Mouse (Mus musculus) neural tube, embryonic 13.5 days (tissue): ENCODE data around the gene Ripor1. TPM values are rescaled to one million over a fixed set of nuclear protein-coding genes. Genes with fewer than 3 reads are reported as not detected.
A peak's percentile ranks its signal among the peaks of the same experiment; 100 is the strongest.
"Not testable (repeated sequence)": the region's sequence is repeated elsewhere in the genome, so short reads cannot be mapped to it uniquely, and the experiment has no call there.

ENCODE experiments used
- ATAC-seq: fragments of 200-750 bp; cut with Nextera tagmentation; 2 replicates; pipeline ENCODE4 v1.8.0; 2017; ENCODE audit warnings: low read depth, mild to moderate bottlenecking, moderate TSS enrichment, moderate library complexity
- H3K27ac ChIP-seq: fragments of 300-500 bp; sonication (generic); replicated peaks from 2 replicates; pipeline ENCODE4 v1.5.1; 2015; ENCODE audit warnings: moderate library complexity, mild to moderate bottlenecking, inconsistent platforms
- H3K27me3 ChIP-seq: fragments of 300-500 bp; sonication (generic); 2 replicates; pipeline ENCODE4 v1.6.1; 2015; ENCODE audit warnings: mild to moderate bottlenecking, inconsistent platforms
- H3K36me3 ChIP-seq: fragments of 300-500 bp; sonication (generic); 2 replicates; pipeline ENCODE4 v1.6.1; 2015; ENCODE audit warnings: mild to moderate bottlenecking, inconsistent platforms
- H3K4me1 ChIP-seq: fragments of 300-500 bp; sonication (generic); replicated peaks from 2 replicates; pipeline ENCODE4 v1.6.1; 2015; ENCODE audit warnings: inconsistent platforms
- H3K4me2 ChIP-seq: fragments of 300-500 bp; sonication (generic); 2 replicates; pipeline ENCODE4 v1.6.1; 2015; ENCODE audit warnings: inconsistent platforms, mild to moderate bottlenecking, moderate library complexity
- H3K4me3 ChIP-seq: fragments of 300-500 bp; sonication (generic); 2 replicates; pipeline ENCODE4 v1.5.1; 2015; ENCODE audit warnings: mild to moderate bottlenecking, inconsistent platforms
- H3K9ac ChIP-seq: fragments of 300-500 bp; sonication (generic); 2 replicates; pipeline ENCODE4 v1.6.1; 2015; ENCODE audit warnings: moderate library complexity, mild to moderate bottlenecking, inconsistent platforms
- H3K9me3 ChIP-seq: fragments of 300-500 bp; sonication (generic); 2 replicates; pipeline ENCODE4 v1.6.1; 2016; ENCODE audit warnings: inconsistent platforms
- WGBS: fragments of 180-500 bp; shearing (Covaris S2); methylation state at CpG from one replicate; pipeline ENCODE4 v1.1.7; 2015; 5-methylcytosine and 5-hydroxymethylcytosine counted together
- polyA plus RNA-seq: library from polyadenylated mRNA; unstranded; fragments of >200 nt; fragmentation: Nextera tagmentation; extraction: Ambion mirVana; gene quantifications from 2 replicates; pipeline ENCODE4 v1.2.1, GENCODE M21; 2015

The Ripor1 gene
- polyA plus RNA-seq, 1 experiment from 2014 or later: 30.5 TPM

DNA sequence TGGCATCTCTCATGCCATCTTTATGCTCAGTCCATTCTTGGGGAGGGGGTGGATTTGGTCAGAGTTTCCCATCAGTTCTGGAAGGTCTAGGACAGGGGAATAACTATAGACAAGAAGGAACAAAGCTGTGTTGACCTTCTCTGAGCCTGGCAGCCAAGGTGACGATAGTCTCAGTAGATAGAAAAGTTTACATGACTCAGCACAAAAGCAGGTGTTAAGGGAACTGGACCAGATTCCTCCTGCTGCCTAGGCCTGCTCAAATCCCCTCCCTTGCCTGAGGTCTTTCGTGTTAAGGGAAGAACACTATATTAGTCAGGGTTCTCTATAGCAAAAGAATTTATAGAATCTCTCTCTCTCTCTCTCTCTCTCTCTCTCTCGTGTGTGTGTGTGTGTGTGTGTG, 25.3 kb upstream of the Ripor1 start:
- WGBS: 76% methylated on average over 3 of the region's 3 CpGs

DNA sequence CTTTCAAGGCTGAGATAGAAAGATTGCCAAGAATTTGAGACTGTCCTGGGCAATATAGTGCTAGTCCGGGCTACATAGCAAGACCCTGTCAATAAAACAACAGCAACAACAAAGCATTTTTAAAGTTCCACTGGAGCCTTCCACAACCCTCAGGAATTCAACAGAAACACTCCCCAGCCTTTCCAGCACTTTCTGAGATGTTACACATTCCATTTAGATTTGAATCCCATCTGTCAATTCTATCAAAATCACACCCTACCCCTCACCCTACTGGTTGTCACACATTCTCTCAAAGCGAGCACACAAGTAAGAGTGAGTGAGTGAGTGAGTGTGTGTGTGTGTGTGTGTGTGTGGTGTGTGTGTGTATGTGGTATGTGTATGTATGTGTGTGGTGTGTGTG, 12.6 kb upstream of the Ripor1 start:
- H3K9me3 ChIP-seq: no peaks in the 10 kb centered on the region
- H3K27ac ChIP-seq: no peak overlapping the region
- no peak overlapping the region for H3K4me3 ChIP-seq
- H3K4me1 ChIP-seq: 0 out of 2 replicates have a peak, but pooled peaks cover 8% of the 10 kb centered on the region
- H3K9ac ChIP-seq: no peak overlapping the region
- H3K36me3 ChIP-seq: no peaks in the 10 kb centered on the region
- no peak overlapping the region for H3K4me2 ChIP-seq
- peaks cover 11% of the 10 kb centered on the region; the same call in 1 of the 2 replicates for H3K27me3 ChIP-seq
- ATAC-seq: no peak
- 80% methylated on average over 2 of the region's 2 CpGs for WGBS

More for the DNA sequence above, 25.3 kb upstream of the Ripor1 start:
- Histone ChIP-seq H3K9ac (no peak overlapping the region), H3K36me3 (no peaks in the 10 kb centered on the region), H3K27ac (no peak overlapping the region), H3K27me3 (no peaks in the 10 kb centered on the region), H3K4me2 (no peak overlapping the region), H3K9me3 (no peaks in the 10 kb centered on the region), H3K4me1 (no peaks in the 10 kb centered on the region), H3K4me3 (no peak overlapping the region)
- ATAC-seq: no peak

DNA sequence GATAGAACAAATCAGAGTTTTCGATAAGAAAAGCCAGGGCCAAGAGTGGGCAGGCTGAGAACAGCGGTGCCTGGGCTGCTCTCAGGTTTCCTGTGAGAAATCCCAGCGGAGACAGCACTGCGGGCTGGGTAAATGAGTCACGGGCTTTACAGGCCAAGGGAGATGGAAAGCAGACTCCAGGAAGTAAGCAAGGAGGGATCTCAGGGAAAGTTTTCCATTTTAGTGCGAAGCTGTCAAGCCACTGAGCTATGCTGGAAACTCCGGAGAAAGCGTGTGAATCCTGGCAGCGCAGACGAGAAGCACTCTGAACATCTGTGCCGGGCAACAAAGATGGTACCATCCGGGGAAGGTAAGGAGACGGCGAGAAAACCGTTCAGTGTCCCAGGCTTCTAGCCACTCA, 11.2 kb upstream of the Ripor1 start:
- H3K4me2 ChIP-seq: peak overlapping the region; percentile 30

DNA sequence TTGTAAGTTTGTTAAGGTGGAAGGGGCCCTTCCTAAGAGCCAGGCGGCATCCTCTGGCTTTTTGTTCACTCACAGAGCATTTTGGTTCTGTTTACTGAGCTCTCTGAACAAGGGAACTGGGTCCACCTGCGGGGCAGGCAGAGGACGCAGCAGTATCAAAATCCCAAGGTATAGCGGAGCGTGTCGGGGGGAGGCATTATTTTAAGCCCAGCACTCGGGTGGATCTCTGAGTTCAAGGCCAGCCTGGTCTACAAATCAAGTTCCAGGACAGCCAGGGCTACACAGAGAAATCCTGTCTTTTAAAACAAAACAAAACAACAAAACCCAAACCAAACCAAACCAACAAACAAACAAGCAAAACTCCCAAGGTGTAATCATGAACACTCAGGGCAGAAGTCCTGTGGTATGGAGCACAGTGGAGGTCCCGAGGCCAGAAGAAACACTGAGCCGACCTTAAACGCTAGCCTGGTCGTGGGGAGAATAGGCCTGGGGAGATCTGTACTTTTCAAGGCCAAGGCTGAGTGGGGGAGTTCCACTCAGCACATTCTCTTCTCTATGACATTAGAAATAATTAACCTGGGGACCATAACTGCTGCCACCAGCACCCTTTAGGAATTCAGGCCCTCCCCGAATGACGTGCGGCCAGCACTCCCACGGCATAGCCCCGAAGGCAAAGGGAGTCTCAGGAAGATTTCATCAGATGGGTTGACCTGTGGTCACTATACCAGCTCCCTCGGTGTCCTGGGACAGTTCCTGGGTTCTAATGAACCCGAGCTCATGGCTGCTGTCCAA, 10.4 kb upstream of the Ripor1 start:
- 0 out of 2 replicates have a peak, but pooled peaks cover 8% of the 10 kb centered on the region for H3K4me1 ChIP-seq
- no peaks in the 10 kb centered on the region for H3K36me3 ChIP-seq
- peaks cover 11% of the 10 kb centered on the region; the same call in 1 of the 2 replicates for H3K27me3 ChIP-seq
- WGBS: 80% methylated on average over 18 of the region's 18 CpGs
- H3K27ac ChIP-seq: no peak overlapping the region
- H3K4me2 ChIP-seq: no peak overlapping the region
- ATAC-seq: no peak
- no peak overlapping the region for H3K4me3 ChIP-seq
- H3K9ac ChIP-seq: no peak overlapping the region
- no peaks in the 10 kb centered on the region for H3K9me3 ChIP-seq

More for the DNA sequence above, 11.2 kb upstream of the Ripor1 start:
- H3K9ac ChIP-seq: 0 out of 2 replicates have a peak overlapping the region, but pooled peaks have one; percentile 8
- H3K36me3 ChIP-seq: no peaks in the 10 kb centered on the region
- 0 out of 2 replicates have a peak, but pooled peaks cover 8% of the 10 kb centered on the region for H3K4me1 ChIP-seq
- no peak overlapping the region for H3K27ac ChIP-seq
- peaks cover 11% of the 10 kb centered on the region; the same call in 1 of the 2 replicates for H3K27me3 ChIP-seq
- 34% methylated on average over 15 of the region's 15 CpGs for WGBS
- ATAC-seq: no peak
- no peaks in the 10 kb centered on the region for H3K9me3 ChIP-seq
- no peak overlapping the region for H3K4me3 ChIP-seq

DNA sequence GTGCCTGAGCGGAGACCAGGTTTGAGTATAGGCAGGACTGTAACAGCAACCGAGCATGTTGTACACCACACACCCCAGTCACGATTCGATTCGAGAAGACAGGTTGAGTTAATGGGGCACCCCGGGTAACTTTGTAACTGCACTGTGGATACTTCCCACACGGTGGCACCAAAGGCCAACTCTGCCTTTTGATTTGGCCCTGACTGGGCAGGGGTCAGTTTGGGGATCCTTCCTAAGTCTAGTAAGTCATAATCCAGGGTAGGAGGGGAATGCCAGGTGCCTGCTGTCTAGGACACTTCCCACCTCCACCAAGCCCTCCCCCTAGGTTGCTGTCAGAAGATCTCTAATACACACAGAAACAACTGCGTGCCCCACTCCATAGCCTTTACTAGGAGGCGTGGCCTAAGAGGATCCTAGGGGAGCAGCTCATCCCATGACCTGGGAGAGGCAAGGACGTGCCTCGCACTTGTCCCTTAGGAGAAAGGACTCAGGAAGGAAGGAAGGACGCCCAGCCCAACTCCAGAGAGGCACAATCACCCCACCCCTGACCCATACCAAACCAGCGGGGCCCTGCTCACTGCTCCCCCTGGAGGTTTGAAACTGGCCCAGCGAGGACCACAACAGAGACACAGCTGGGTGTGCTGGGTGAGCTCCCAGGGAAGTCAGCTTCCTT, 8.6 kb upstream of the Ripor1 start:
- Histone ChIP-seq H3K4me1 (0 out of 2 replicates have a peak, but pooled peaks cover 8% of the 10 kb centered on the region), H3K27me3 (peaks cover 11% of the 10 kb centered on the region; the same call in 1 of the 2 replicates), H3K36me3 (no peaks in the 10 kb centered on the region), H3K4me2 (peak overlapping the region; percentile 31), H3K9ac (no peak overlapping the region), H3K27ac (no peak overlapping the region), H3K4me3 (0 out of 2 replicates have a peak overlapping the region, but pooled peaks have one; percentile 9), H3K9me3 (no peaks in the 10 kb centered on the region)
- peak; percentile 47 for ATAC-seq
- WGBS: 4% methylated on average over 14 of the region's 14 CpGs

DNA sequence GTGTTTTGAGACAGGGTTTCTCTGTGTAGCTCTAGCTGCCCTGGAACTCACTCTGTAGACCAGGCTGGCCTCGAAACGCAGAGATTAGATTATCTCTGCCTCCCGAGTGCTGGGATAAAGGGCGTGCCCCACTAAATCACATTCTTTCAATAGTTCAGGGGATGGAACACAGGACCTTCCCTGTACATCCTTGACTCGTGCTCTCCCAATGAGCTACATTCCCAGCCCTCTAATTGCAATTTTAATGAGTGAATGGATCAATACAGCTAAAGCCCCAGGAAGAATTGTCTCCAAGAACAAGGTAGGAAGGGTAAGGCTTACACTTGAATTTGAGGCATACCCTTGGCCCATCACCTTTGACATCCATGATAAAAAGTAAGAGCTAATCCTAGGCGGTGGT, 6.3 kb upstream of the Ripor1 start:
- Histone ChIP-seq H3K4me2 (no peak overlapping the region), H3K4me1 (0 out of 2 replicates have a peak, but pooled peaks cover 8% of the 10 kb centered on the region), H3K9ac (no peak overlapping the region), H3K9me3 (no peaks in the 10 kb centered on the region), H3K27ac (no peak overlapping the region), H3K36me3 (no peaks in the 10 kb centered on the region), H3K27me3 (peaks cover 15% of the 10 kb centered on the region), H3K4me3 (no peak overlapping the region)
- WGBS: 87% methylated on average over 6 of the region's 6 CpGs
- ATAC-seq: no peak

DNA sequence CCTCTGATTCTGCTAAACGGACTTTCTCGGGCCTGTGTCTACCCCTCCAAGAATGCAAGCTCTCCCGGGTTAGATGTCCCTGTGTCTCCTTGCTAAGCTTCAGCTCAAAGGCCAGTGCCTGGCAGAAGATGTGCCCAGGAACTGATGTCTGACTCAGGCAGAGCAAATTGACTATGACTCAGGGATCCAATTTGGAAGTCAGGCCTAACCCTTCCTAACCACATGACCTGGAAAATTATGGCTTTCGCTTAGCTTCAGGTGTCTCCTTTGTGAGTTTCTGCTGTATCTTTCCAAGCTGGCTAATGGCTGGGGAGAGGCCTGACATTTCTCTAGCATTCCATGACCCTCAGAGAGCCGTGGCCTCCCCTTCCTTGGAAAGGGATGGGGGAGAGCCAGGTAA, 3.8 kb upstream of the Ripor1 start:
- no peak for ATAC-seq
- H3K9ac ChIP-seq: no peak overlapping the region
- WGBS: 67% methylated on average over 5 of the region's 5 CpGs

DNA sequence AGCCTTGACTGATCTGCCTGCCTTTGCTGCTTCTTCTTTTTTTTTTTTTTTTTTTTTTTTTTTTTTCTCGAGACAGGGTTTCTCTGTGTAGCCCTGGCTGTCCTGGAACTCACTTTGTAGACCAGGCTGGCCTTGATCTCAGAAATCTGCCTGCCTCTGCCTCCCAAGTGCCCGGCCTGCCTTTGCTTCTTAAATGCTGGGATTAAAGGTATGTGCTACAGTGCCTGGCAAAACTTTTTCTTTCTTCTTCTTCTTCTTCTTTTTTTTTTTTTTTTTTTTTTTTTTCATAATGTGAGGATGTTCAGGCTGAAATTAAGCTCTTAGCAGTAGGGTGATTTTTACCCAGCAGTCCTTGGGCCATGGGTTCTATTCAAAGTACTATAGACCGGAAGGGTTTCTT, 2.5 kb upstream of the Ripor1 start:
- not testable (repeated sequence) for ATAC-seq, H3K36me3 ChIP-seq, H3K4me2 ChIP-seq, H3K27me3 ChIP-seq, H3K27ac ChIP-seq, H3K4me3 ChIP-seq, H3K9me3 ChIP-seq, H3K9ac ChIP-seq
- 77% methylated on average over 3 of the region's 3 CpGs for WGBS
- H3K4me1 ChIP-seq: peaks cover 25% of the 10 kb centered on the region

More for the DNA sequence above, 3.8 kb upstream of the Ripor1 start:
- peaks cover 4% of the 10 kb centered on the region for H3K27me3 ChIP-seq
- H3K9me3 ChIP-seq: no peaks in the 10 kb centered on the region
- no peak overlapping the region for H3K4me3 ChIP-seq
- no peak overlapping the region for H3K27ac ChIP-seq
- peaks cover 19% of the 10 kb centered on the region for H3K4me1 ChIP-seq
- no peaks in the 10 kb centered on the region for H3K36me3 ChIP-seq
- no peak overlapping the region for H3K4me2 ChIP-seq

DNA sequence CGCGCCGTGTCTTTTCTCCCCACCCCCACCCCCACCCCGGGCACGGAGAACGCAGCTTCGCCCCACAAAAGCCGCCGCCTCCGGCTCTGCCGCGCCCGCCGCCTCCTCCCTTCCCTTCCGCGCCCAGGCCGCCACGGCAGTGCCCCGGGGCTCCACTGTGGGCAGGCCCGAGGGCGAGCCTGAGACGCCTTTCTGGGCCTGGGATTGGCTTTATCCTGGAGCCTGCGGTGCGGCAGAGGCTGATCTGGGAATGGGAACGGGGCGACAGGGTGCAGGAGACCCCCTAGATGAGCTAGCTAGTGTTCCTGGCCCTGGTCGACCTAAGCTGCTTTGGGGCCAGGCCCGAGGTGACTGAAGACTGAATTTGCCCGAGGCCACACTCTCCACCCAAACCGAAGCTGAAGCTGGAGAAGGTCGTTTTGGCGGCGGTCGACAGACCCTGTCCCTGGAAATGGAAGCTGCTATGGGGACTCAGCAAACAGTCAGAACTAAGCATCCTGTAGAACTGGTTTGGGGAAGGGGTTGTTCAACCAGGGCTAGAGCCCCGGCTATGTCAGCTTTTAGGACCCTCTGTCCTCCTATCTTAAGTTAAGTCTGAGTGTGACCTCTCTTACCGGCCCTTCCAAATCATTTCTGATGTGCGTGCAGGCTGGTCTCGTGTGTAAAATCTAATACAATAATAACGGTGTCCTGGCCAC, 585 bp downstream of the Ripor1 start:
- Histone ChIP-seq H3K4me2 (peak overlapping the region; percentile 92), H3K27me3 (peaks cover 4% of the 10 kb centered on the region), H3K36me3 (no peaks in the 10 kb centered on the region), H3K9me3 (no peaks in the 10 kb centered on the region), H3K27ac (peak overlapping the region; percentile 93), H3K4me3 (peak overlapping the region; percentile 89), H3K4me1 (peaks cover 28% of the 10 kb centered on the region), H3K9ac (peak overlapping the region; percentile 97)
- ATAC-seq: peak; percentile 32
- 1% methylated on average over 37 of the region's 39 CpGs for WGBS

DNA sequence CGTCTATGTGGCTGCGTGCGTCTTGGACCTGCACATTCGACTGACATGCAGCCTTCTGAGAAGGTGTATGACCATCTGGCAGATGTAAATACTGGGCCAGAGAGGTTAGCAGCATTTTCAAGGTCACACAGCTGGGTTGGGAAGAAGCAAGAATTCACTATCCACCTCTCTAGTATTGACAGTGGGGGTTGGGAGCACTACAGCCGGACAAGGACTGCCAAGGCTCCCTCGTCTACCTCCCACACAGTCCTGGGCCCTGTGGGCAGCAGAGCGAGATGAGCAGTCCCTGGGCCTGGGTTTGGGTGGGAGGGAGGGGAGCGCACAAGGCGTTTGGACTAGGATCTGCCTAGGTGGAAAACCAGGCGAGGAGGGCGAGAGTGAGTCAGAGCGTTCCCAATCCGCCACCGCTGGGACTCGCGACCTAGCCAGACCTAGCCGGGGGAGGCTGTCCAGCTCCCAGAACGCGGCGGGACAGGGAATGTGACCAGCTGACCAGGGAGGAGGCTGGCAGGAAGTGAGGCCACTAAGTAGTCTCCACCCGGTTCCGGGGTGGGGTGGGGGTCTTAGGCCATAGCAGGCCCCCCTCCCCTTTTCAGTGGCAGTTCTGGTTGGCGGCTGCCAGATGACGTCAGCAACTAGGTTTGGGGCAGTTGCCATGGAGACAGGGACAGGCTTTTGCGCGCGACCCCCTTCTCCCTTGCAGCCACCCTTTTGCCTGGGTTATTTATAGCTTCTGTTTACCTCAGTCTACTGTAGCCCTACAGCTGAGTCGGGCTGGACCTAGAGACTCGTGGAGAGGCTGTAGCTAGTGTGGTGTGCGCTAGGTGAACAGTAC, 1.4 kb downstream of the Ripor1 start:
- peak; percentile 71 for ATAC-seq
- Histone ChIP-seq H3K27ac (peak overlapping the region; percentile 93), H3K9me3 (no peaks in the 10 kb centered on the region), H3K4me2 (peak overlapping the region; percentile 92), H3K4me1 (peaks cover 28% of the 10 kb centered on the region), H3K4me3 (peak overlapping the region; percentile 89), H3K9ac (peak overlapping the region; percentile 97), H3K27me3 (peaks cover 10% of the 10 kb centered on the region), H3K36me3 (no peaks in the 10 kb centered on the region)
- WGBS: 1% methylated on average over 30 of the region's 30 CpGs

DNA sequence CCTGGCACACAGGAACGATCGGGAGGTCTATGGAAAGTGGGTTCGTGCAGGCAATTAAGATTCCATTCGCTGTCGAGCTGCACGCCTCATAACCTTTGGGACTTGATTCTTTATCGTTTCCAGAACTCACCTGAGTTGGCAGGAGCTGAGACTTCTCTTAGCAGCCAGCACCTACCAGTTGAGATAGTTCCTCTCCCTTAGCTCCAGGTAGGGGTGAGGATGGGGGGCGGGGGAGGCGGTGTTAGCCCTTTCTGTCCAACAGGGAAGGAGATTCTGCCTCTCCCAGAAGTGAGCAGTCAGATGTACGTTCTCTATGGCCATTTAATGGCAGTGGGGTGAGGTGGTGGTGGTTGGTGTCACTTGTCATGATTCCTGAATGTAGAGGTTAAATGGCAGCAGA, 2.0 kb downstream of the Ripor1 start:
- H3K4me2 ChIP-seq: peak overlapping the region; percentile 92
- 5% methylated on average over 10 of the region's 10 CpGs for WGBS
- H3K4me1 ChIP-seq: peaks cover 28% of the 10 kb centered on the region
- H3K9me3 ChIP-seq: no peaks in the 10 kb centered on the region
- H3K27ac ChIP-seq: peak overlapping the region; percentile 93
- H3K27me3 ChIP-seq: peaks cover 17% of the 10 kb centered on the region
- H3K36me3 ChIP-seq: no peaks in the 10 kb centered on the region
- H3K4me3 ChIP-seq: peak overlapping the region; percentile 89
- H3K9ac ChIP-seq: peak overlapping the region; percentile 97
- no peak for ATAC-seq
